Mouse (Mus musculus): Measurements from ENCODE around the gene Cse1l.

- TF ChIP-seq POLR2A (IDR thresholded peaks at IDR 0.05; ENCODE audit: borderline replicate concordance, control insufficient read depth, low read depth, low read length) = no peak
- TF ChIP-seq CTCF (IDR thresholded peaks at IDR 0.05; ENCODE audit: control insufficient read depth, insufficient read depth, low read length) = no peak
Measured at GRCm38 (mm10) chr2:166876331-166876730, 29.5 kb upstream of the Cse1l start.
